Mouse (Mus musculus) urinary bladder, adult 18-20 months (tissue): ENCODE measurements around the gene Ets1.

Experiments
- DNase-seq, 2 experiments: peaks; one replicate each; pipeline ENCODE4 v3.0.0; 2022; ENCODE audit warnings: low spot score in 2 of 2, mixed read lengths in 2 of 2

Ets1 gene

DNA sequence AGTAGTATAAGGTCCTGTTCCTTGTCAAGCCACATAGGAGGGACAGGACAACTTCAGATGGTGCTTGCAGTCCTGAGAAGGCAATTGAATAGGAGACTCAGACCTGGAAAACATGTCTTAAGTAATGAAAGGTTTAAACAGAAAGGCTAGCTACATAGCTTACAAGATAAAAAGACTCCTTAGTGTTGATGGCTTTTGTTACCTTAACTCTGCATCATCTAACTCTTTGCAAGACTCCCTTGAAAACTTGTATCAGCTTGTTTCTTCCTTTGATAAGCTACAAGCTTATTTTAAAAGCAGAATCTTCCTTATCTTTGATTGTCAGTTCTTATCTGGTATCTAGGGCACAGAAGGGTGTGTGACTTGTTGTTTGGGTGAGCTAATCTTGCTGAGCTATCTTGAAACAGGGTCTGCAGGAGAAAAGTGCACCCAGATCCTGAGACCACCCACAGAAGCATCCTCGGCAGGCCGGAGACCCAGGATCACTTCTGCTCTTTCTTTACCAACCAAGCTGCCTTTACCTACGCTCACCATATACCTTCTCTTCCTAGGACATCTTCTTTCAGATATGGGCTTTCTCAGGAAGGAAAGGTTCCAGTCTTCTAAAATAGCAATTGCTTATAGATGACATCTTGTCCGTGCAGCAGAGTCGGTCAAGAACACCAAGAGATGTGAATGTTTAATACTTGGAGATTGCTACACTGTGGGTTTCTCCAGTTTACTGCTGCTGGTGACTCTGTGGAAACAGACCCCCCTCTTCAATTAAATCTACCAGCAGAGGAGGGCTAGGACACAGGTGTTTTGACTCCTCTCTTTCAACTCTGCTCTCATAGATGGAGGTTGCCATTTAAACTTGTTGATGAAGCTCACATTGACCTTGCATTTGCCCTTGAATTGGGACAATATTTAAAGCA lies 19.2 kb upstream of the Ets1 start:
- DNase-seq: no peak

DNA sequence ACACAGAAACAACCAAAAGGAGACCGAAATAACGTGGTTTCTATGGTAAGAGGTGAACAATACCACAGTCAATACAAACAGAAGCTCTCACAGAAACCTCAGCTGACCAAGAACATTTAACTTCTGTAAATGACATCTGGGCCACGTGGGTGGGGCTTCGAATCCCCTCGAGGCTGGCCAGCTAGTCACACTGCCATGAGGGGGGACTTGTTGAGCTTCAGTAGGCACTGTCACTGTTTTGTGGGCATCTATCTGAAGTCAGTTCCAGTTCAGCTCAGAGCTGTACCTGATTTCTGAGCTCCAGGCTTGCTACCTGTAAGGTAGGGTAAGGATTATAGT lies 18.6 kb upstream of the Ets1 start:
- no peak for DNase-seq

DNA sequence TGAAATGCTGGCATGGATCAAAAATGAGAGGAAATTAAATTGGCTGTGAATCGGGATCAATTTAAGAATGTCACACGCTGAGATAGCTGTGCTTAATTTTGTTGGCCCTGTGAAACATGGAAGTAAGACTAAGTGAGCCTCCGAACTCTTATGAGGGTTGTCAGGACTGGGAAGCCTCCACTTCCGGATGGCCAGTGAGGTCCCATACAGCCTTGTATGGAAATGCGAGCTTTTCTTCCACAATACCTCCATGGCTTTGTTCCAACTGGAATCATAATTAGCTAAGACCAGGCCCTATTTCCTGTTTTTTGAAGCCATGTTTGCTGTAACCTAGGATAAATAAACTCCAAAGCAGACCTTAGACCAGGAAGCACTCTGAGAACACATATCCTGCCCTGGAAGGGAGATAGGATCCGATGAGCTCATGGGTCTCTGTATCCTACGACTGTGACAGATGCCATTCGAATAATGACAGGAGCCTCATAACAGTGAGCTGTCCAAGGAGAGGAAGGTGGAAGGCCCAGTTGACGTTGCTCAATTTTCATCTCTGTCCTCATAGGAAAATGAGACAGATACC lies 17.4 kb upstream of the Ets1 start:
- no peak for DNase-seq

DNA sequence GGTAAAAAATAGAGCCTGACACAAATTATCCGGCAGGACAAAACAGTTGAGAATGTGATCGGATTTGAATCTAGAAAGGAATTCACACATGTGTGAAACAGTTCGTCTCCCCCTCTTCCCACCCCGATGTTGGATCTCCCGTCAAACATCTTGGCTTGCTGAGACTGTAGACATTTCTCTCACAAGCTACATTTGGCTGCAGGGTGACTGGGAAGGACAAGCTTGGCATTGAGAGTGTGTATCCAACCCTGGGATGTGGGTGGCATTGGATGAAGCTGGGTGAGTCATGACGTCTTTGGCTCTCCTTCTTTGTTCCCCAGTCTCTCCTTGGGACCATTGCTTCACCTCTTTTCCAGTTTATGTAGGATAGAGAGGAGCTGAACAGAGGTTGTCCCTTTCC lies 16.4 kb upstream of the Ets1 start:
- DNase-seq: no peak

DNA sequence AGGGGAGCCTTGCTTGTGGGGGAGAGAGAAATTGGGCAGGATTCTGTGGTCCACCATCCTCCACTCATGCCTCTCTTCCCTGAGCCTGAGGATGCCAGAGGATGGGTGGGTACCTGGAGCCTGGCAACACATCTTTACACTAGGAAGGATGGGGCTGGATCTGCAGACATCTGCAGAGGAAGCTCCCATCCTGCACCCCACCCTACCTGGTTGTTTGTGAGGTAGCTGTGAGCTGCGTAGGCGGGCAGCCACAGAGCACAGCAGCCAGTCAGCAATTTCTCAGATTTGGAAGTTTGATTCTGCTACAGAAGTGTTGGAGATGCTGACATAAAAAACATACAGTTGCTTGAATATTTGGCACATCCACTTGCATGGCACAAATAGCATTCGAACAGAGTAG lies 15.6 kb upstream of the Ets1 start:
- DNase-seq: no peak

DNA sequence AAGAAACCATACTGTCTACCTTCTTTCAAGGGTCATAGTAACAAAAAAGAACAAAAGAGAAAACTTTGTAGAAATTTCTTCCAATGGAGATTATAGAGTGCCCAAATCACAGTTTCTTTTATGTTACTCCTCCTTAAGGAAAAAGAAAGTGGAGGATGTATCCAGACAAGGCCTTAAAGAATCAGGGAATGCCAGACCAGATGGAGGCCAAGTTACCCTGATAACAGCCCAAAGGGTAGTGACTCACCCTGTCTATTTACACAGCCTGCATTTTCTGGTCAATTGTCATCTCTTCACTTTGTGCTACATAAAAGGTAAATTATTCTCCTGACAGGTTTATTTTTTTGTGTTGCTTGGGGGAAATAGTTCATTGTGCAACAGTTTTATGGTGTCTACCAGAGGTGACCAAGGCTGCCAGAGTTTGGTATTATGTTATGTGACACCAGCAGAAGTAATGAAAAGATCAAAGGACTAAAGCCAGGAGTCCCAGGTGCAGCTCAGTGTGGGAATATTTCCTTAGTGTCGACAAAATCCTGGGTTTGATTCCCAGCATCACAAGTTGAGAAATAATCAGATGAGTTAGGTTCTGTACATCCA lies 6.5 kb upstream of the Ets1 start:
- DNase-seq: no peak

DNA sequence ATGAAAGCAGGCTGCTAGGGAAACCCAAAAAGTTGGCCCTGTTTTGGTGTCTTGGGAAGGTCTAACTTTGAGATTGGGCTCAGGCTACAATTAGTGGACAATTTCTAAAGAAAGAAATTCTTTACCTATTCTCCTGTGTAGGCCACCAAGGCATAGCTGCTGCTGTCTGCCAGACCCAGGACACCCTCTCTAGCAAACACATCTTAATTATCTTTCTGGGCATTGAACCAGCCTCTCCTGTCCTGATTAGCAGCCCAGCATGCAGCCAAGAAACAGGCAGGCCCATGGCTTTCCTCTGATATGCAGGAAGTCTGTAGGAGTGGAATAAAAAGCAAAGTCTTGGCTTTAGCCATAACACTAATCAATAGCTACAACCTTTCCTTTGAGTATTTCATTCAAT lies 4.7 kb upstream of the Ets1 start:
- no peak for DNase-seq

DNA sequence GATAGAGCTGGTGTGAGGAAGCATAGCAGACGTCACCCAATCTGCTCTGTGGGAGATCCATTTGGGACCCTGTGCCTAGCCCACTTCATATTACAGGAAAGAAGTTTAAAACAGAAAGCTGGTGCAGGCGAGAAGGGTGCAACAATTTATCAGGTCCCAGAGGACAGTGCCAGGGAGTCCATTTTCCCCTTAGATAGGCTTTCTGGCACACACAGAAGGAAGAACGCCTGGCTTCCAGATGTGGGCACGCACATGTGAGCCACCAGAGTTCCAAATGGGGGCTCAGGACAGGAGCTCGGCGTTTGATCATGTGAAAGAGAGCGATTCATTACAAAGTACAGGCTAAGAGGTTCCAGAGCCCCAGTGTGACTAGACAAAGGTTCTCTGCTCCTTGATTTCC lies 3.8 kb upstream of the Ets1 start:
- DNase-seq: no peak

DNA sequence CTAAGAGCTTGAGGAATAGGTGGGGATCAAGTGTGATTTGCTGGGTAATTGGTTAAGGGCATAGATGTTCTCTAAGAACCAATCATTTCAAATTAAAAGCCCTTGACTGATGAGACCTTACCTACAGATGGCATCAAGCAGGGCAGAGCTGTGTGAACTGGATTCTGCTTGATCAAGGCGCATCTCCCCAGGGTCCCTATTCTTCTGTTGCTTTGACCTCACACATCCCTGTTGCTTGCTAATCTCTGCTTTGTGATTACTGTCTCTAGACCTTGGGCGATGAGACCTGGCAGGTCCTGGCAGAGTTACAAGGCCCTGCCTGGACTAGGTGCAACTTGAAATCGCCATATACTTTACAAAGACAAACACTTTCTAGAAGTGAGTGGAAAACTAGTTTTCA lies 9.0 kb downstream of the Ets1 start:
- no peak for DNase-seq

DNA sequence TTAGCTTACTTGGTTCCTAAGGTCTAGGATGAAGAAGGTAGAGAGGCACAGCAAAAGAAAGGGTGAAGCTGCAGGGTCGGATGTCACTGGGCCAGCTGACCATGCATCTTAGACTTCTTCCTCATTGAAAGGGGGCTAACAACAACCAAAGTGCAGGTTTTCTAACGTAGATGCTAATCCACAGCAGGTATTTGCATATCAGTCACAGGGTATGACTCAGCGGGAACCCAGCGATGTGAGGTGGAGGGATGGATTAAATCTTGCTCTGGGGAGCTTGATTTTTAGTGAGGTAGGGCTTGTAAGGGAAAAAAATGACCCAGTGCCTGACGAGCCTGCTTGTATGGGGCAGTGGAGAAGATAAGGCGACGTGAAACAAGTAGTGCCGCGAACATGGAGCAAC lies 9.5 kb downstream of the Ets1 start:
- no peak for DNase-seq

DNA sequence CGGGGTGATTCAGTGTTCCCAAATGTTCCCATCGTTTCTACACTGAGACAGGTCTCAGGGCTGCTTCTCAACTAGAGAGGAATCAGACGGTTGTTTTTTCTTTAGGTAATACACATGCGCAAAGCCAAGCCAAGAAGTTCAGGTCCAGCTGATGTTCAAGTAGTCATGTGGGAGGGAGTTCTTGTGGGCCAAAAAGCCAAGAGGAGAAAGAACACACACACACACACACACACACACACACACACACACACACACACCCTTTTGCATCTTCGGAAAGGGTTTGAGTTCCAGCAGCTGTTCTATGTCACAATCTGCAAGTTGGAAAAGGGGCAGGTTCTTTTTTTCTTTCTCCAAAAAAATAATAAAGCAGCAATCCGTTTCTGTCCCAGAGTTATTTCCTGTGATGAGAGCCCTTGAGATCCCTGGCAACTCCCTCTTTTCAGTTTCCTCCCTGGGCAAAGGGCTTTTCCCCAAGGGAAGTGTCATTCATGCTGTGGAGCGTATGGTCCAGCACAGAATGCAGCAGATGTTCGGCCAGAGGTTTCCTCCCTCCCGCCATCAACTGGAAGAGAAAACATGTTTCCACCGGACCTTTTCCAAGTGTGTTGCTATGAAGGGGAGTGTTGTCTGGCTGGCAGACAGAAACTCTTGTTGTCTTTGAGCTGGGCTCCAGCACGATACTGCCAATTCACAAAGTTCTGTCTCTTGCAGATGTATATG lies 10.7 kb downstream of the Ets1 start:
- peak in 1 of 2 experiments; percentile 66 for DNase-seq

DNA sequence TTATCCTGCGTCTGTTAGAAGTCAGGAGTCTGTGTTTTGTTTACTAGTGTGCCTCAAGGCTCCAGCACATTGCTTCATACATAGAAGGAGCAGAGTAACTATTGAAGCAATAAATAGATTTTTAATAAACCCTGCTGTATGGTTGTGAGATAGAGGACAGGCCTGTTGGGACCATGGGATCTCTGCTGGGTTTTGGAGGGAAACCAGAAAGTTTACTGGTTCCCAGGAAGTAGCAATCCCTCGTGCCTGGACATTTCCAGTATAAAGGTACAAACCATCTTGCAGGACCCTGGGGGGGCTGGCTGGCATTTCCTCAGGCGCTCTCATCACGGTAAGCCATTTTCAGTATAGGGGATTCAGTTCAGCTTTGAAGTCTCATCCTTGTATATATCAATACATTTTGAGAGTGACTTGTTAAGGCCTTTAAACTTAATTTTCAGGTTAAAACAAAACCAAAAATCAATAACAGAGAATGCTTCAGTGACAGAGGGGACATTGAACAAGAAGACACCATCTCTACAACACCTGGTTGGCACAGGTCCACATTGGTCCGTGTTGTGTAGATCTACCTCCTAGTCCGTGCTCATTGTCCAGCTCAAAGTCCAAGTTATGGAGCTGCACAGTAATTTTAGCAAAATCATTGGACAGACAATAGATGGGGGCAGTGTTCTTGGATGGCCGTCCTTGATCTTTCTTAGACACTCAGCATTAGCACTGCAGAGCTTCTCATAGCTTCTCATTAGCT lies 11.7 kb downstream of the Ets1 start:
- no peak for DNase-seq

DNA sequence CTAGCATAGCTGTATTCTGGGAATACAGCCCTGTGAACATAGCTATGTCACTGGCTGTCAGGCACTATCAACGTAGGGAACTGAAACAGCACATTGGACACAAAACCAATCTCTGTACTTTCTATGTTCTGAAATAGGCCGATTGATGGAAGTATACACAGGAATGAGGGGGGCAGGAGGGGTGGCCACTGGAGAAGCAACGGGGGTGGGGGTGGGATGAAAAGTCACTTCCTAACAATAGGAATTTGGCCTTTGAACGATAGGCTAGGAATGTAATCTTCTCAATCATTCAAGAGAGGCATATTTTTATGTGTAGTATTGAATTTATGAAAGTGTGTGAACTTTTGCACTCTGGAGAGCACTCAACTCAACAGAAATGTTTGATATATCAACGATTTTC lies 12.3 kb downstream of the Ets1 start:
- DNase-seq: no peak

DNA sequence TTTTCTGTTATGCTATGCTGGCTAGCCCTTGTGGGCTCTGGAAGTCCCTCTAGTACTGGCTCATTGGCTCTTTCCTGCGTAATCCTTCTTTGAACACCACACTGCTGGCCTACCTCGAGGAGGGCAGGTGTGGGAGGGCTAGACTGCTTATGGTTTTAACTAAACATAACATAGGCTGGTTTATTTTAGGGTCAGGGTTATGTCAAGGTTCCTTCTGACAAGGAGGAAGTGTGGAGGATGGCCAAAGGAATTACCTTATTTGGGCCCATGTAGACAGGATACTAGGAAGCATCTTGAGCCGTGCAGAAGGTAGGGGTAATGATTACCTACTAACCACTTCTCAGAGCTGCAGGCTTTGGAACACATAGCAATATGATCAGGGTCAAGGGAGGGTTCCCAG lies 14.7 kb downstream of the Ets1 start:
- DNase-seq: no peak

DNA sequence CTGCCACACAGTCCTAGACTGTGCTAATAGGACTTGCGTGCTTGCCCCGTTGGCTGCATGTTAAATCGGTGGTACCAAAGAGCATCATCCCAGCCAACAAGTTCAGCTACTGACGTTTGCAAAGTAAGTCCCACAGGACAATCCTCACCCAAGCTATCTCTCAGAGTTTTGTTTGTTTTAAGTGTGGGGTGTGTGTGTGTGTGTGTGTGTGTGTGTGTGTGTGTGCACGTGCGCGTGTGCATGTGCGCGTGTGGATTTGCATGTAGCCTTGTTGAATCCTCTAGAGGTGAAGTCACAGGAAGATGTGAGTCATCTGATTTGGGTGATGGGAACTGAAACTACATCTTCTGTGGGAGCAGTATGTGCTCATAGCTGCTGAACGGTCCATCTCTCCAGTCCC lies 16.1 kb downstream of the Ets1 start:
- no peak for DNase-seq

DNA sequence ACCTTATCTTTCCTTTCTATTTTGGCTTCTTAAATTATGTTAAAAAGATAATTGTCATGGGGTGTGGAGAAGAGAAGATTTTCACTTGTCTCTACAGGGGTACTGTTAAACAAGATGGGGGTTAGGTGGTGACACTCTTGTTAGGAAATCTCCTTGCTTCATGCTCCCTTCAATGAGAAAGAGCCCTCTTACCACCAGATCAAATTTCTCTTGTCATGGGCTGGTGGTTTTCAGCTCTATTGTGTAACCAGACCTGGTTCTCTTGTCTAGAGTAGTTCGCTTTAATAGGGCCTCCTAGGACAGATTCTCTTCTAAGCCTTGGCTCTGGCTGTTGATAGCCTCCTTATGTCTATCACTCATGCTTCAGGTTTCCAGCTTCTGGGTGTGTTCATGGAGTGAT lies 18.3 kb downstream of the Ets1 start:
- DNase-seq: no peak

DNA sequence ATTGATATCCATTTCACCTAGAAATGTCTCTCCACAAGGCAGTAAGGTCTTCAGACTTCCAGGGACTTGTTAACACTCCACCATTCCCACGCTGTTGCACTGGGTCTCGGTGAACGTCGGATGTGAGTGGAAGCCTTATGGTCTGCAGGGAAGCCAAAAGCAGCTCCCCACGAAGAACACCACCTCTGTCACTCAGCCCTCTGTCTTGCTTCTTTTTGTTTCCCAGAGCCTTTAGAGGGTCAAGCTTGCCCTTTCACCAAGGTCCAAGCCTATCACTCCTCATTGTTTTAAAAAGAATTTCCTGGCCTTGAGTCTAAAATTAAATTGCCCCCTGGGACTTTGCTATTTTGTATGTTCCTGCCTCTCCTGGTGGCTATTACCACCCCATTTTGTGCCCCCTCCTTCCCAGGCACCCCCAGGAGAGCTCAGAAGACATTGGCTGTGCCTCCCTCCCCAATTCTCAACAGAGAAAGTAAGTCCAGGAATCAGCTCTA lies 20.4 kb downstream of the Ets1 start:
- no peak for DNase-seq

DNA sequence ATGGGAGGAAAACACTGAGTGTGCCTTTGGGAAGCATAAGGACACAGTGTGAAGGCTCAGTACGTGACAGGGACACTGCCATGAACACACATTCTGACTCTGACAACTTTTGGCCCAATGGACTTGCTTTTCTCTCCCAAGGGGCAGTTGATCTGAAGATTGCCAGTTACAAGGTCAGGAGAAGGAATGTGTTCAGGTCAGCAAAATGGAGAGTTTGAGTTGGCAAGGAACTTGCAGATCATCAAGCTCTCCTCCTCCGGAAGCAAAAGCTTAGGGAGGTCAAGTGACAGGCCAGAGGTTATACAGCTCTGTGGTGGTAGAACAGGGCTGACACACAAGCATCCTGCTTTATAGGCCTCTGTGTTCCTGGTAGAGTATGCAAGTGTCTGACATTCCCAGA lies 21.1 kb downstream of the Ets1 start:
- no peak for DNase-seq

DNA sequence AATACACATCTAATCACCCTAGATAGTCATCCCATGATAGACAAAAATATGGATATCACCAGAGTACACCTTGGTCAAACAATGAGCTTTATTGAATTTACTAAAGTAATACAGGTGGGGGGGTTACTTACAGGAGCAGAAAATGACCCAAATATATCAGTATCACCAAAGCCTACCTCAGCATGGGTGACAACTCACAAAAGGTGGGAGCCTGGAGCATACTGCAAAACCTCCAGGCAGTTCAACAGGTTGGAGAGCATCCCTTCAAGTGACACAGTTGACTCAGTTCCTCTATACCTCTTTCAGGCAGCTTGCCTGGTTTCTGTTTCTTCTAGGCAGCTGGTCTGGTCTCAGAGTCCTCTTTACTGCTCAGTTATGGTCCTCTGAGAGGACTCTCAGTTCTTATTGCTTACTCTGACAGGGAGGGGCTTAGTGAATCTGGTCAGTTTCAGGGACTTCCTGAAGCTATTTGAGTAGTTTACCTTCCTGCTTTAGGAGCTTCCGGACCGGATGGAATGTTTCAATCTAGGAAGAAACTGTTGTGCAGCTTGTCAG lies 24.5 kb downstream of the Ets1 start:
- no peak for DNase-seq

DNA sequence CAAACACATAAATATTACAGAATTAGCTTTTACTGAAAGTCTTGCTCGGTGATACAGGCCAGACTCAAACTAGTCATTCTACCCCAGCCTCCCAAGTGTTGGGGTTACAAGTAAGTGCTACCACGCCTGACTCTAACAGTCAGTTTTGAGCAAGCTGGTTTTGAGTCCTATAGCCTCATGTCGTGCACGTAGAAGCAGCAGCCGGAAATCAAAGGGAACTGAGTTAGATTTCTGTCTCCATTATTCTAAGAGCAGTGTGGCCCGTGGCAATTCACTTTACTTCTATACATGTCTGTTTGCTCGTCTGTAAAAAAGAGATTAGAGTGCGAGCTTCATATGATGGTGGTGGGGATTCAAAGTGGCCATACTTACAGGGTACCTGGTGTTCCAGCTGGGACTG lies 25.1 kb downstream of the Ets1 start:
- DNase-seq: no peak

DNA sequence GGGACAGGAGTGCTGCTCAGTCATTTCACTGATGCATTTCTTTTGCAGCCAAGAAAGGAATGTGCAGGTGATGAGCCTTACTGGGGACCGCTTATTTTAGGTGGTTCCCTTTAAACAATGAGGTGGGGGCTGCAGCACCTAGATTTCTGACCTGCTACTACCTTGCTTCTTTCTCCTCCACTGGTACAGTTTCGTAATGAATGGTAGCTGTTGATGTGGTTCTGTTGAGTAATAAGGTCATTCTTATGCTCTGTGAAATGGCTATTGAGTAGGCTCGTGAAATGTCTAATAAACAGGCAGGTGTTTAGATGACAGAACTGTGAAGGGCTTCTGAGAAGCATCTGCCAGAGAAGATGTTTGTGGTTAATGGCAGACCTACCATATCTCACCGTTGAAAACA lies 25.5 kb downstream of the Ets1 start:
- DNase-seq: no peak
